9 mouse cellular contexts compared by ENCODE assay signal in the genomic region with DNA sequence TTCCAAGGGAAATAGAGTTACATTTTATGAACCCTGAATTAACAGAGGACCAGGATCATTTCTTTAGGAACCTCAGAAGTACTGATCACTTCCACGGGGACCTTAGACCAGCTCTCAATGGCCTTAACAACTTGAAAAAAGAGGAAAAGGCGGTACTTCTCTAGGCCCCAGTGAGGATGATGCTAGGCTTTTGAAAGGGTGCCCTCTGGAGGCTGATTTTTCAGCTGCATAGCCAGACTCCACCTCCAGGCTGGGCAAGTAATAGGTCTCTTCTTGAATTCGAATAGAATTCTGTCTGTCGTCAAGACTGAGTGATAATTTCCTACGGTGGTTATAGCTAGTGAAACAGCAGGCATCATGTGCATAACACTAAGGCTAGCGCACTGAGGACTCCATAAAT.
A peak's percentile ranks its signal among the peaks of the same experiment; 100 is the strongest.
DNase-seq lines count a peak whose midpoint lies in the region; ATAC-seq and TF ChIP-seq lines count a peak whose summit lies in the region.
"Had no signal": no experiment of that assay in that cellular context is flagged by ENCODE, and none has a peak within 500 bp of the region (broad histone marks: within the 10 kb centered on the region; RNA-seq: fewer than 3 reads in every experiment).

No protein-coding gene starts in this region.

- intact Hi-C loops in gastrocnemius, postnatal 14 days (cut with DNase I; ENCODE audit: low total_unique reads) = no loop called here

- H3K4me3 ChIP-seq in kidney, postnatal 0 days (replicated peaks; ENCODE audit: low read depth, low read length) = no peak overlapping the region
- H3K4me3 ChIP-seq in liver, adult 2 months (ENCODE audit: insufficient read depth, low read depth, low read length) = no peak overlapping the region
- H3K4me3 ChIP-seq: embryonic facial prominence, embryonic 15.5 days had no signal

- no peaks in the 10 kb centered on the region for H3K79me2 ChIP-seq in liver, adult 2 months (ENCODE audit: control insufficient read depth, insufficient read depth, low read length)

- 31% methylated on average over 6 of the region's 6 CpGs for WGBS in kidney, postnatal 0 days
- WGBS in liver, adult 2 months = 9% methylated on average over 6 of the region's 6 CpGs

- DNase-seq in 416B (ENCODE audit: low read depth) = peak; percentile 62
- peak; percentile 35 for DNase-seq in T-cell, adult 2 months (ENCODE audit: low spot score)
- peak; percentile 65 to 79 for DNase-seq in cerebellum, postnatal 25 days
- DNase-seq in gastrocnemius, postnatal 14 days = peak; percentile 32
- peak; percentile 68 for DNase-seq in kidney, postnatal 0 days (ENCODE audit: low spot score)
- peak; percentile 32 for DNase-seq in liver, adult 2 months (ENCODE audit: extremely low read depth, low read depth, low spot score)
- peak; percentile 10 to 48 for DNase-seq in natural killer cell, adult 2 months (ENCODE audit: low spot score in 2 of 2)
- DNase-seq in thymus, adult 18-20 months = peak; percentile 4 to 12

- TF ChIP-seq CTCF in kidney, postnatal 0 days (IDR thresholded peaks at IDR 0.05; ENCODE audit: low read depth) = peak; percentile 74
- peak; percentile 61 for TF ChIP-seq CTCF in liver, adult 2 months (IDR thresholded peaks at IDR 0.05; ENCODE audit: low read depth, low read length)

- H3K9ac ChIP-seq in kidney, postnatal 0 days (ENCODE audit: low read depth, low read length) = no peak overlapping the region
- H3K9ac ChIP-seq in liver, adult 2 months (ENCODE audit: low read depth, low read length) = no peak overlapping the region
- H3K9ac ChIP-seq: embryonic facial prominence, embryonic 15.5 days had no signal

- no peaks in the 10 kb centered on the region for H3K4me1 ChIP-seq in kidney, postnatal 0 days (replicated peaks; ENCODE audit: insufficient read depth, low read length)
- H3K4me1 ChIP-seq in liver, adult 2 months (ENCODE audit: control insufficient read depth, insufficient read depth, low read length) = no peaks in the 10 kb centered on the region
- H3K4me1 ChIP-seq: embryonic facial prominence, embryonic 15.5 days had no signal

- H3K27me3 ChIP-seq in kidney, postnatal 0 days (ENCODE audit: insufficient read depth, low read length) = no peaks in the 10 kb centered on the region
- no peaks in the 10 kb centered on the region for H3K27me3 ChIP-seq in liver, adult 2 months (ENCODE audit: control insufficient read depth, insufficient read depth, low read length)

- ATAC-seq in kidney, postnatal 0 days (replicated peaks; ENCODE audit: low FRiP score, low read depth) = no peak; the same call in 1 of the 2 replicates

- H3K9me3 ChIP-seq in kidney, postnatal 0 days (replicated peaks; ENCODE audit: low read length) = no peaks in the 10 kb centered on the region
- H3K9me3 ChIP-seq: embryonic facial prominence, embryonic 15.5 days had no signal

- H3K4me2 ChIP-seq in kidney, postnatal 0 days (ENCODE audit: low read length) = no peak overlapping the region
- H3K4me2 ChIP-seq: embryonic facial prominence, embryonic 15.5 days had no signal

- no peak for TF ChIP-seq POLR2A in liver, adult 2 months (IDR thresholded peaks at IDR 0.05; ENCODE audit: extremely low read depth, insufficient read depth, low read length)

- no peak overlapping the region for H3K27ac ChIP-seq in kidney, postnatal 0 days
- no peak overlapping the region for H3K27ac ChIP-seq in liver, adult 2 months (replicated peaks; ENCODE audit: insufficient read depth, low read depth, low read length)
- H3K27ac ChIP-seq: embryonic facial prominence, embryonic 15.5 days had no signal

- H3K36me3 ChIP-seq in kidney, postnatal 0 days (ENCODE audit: insufficient read depth, low read length) = no peaks in the 10 kb centered on the region
- H3K36me3 ChIP-seq in liver, adult 2 months (ENCODE audit: control insufficient read depth, insufficient read depth, low read length) = no peaks in the 10 kb centered on the region
- H3K36me3 ChIP-seq: embryonic facial prominence, embryonic 15.5 days had no signal

Comparison
In these comparisons a context has a peak if more than half of its experiments do, and no peak if none do; other contexts are left out.
1. DNase-seq: peak in every context shown above with its lines; median percentile 72 in cerebellum, postnatal 25 days; 68 in kidney, postnatal 0 days; 62 in 416B; 35 in T-cell, adult 2 months; 32 in gastrocnemius, postnatal 14 days; 32 in liver, adult 2 months; 29 in natural killer cell, adult 2 months; 8 in thymus, adult 18-20 months.